Mouse (Mus musculus): ENCODE data around the gene Gnb3. TPM values are rescaled to one million over a fixed set of nuclear protein-coding genes. Genes with fewer than 3 reads are reported as not detected.

The Gnb3 gene
- total RNA-seq, 2 experiments from 2014 or later, result 0.19 to 0.28 TPM

Other genes with a start within 250 kb of the Gnb3 start
- gene C1s2, start 204.2 kb downstream of the Gnb3 start, total RNA-seq (2021), result under 1 TPM; 0.19 to 0.59 TPM
- 10 to 100 TPM; 29.7 to 36.4 TPM for gene Lpcat3, start 177.2 kb downstream of the Gnb3 start, total RNA-seq (2021)
- 10 to 100 TPM; 38.0 to 42.6 TPM for gene Emg1, start 128.1 kb downstream of the Gnb3 start, total RNA-seq (2021)
- 100 to 1,000 TPM; 151 to 160 TPM for gene Phb2, start 127.9 kb downstream of the Gnb3 start, total RNA-seq (2021)
- 1 to 10 TPM; 3.4 to 4.7 TPM for gene Ptpn6, start 101.6 kb downstream of the Gnb3 start, total RNA-seq (2021)
- gene Grcc10, start 98.9 kb downstream of the Gnb3 start, total RNA-seq (2021), result 100 to 1,000 TPM; 298 to 316 TPM
- gene Gm45234, start 84.3 kb downstream of the Gnb3 start, total RNA-seq (2021), result not detected
- 100 to 1,000 TPM; 156 to 158 TPM for gene Atn1, start 83.8 kb downstream of the Gnb3 start, total RNA-seq (2021)
- gene Eno2, start 70.6 kb downstream of the Gnb3 start, total RNA-seq (2021), result 100 to 1,000 TPM; 466 to 486 TPM
- gene Lrrc23, start 60.5 kb downstream of the Gnb3 start, total RNA-seq (2021), result under 1 TPM; 0.41 to 0.77 TPM
- gene Spsb2, start 31.6 kb downstream of the Gnb3 start, total RNA-seq (2021), result 1 to 10 TPM; 4.4 to 5.3 TPM
- 100 to 1,000 TPM; 512 to 527 TPM for gene Tpi1, start 26.0 kb downstream of the Gnb3 start, total RNA-seq (2021)
- gene Usp5, start 10.8 kb downstream of the Gnb3 start, total RNA-seq (2021), result 100 to 1,000 TPM; 194 to 200 TPM
- gene Cdca3, start 10.7 kb downstream of the Gnb3 start, total RNA-seq (2021), result 1 to 10 TPM; 2.8 to 4.4 TPM
- gene P3h3, start 17.5 kb upstream of the Gnb3 start, total RNA-seq (2021), result 10 to 100 TPM; 30.7 to 32.5 TPM
- gene Gpr162, start 23.7 kb upstream of the Gnb3 start, total RNA-seq (2021), result 100 to 1,000 TPM; 214 to 216 TPM
- gene Cd4, start 47.9 kb upstream of the Gnb3 start, total RNA-seq (2021), result 1 to 10 TPM; 1.2 to 3.7 TPM
- gene Lag3, start 71.4 kb upstream of the Gnb3 start, total RNA-seq (2021), result 1 to 10 TPM; 1.4 to 1.5 TPM
- 1,000 to 10,000 TPM; 1,368 to 1,394 TPM for gene Ptms, start 79.8 kb upstream of the Gnb3 start, total RNA-seq (2021)
- gene Mlf2, start 91.1 kb upstream of the Gnb3 start, total RNA-seq (2021), result 100 to 1,000 TPM; 597 to 610 TPM
- gene Cops7a, start 125.3 kb upstream of the Gnb3 start, total RNA-seq (2021), result 100 to 1,000 TPM; 115 to 116 TPM
- 100 to 1,000 TPM; 116 TPM for gene Pianp, start 156.4 kb upstream of the Gnb3 start, total RNA-seq (2021)
- 10 to 100 TPM; 41.0 to 41.2 TPM for gene Zfp384, start 168.9 kb upstream of the Gnb3 start, total RNA-seq (2021)
- gene Ing4, start 199.5 kb upstream of the Gnb3 start, total RNA-seq (2021), result 10 to 100 TPM; 56.9 to 59.9 TPM
- gene Acrbp, start 209.4 kb upstream of the Gnb3 start, total RNA-seq (2021), result 1 to 10 TPM; 8.0 to 8.7 TPM
- gene Lpar5, start 227.6 kb upstream of the Gnb3 start, total RNA-seq (2021), result 1 to 10 TPM in 1 of 2 experiments, under 1 TPM in 1; 0.45 to 1.0 TPM